Mouse (Mus musculus) MEL (cell line): ENCODE results near the gene Lep. TPM values are rescaled to one million over a fixed set of nuclear protein-coding genes. Genes with fewer than 3 reads are reported as not detected.

Experiments used
- DNase-seq: peaks from one replicate; pipeline ENCODE4 v3.0.0; 2011; ENCODE audit warnings: low read depth, low spot score
- H3K27ac ChIP-seq: 2 replicates; pipeline ENCODE4 v1.5.1; 2012; ENCODE audit warnings: low read depth, mild to moderate bottlenecking, control low read depth, low read length, moderate library complexity; ENCODE audit not compliant: control insufficient read depth
- H3K27me3 ChIP-seq, 2 experiments: fragments of 150-350 bp in 1 of 2; sonication (generic) in 1 of 2; 2 replicates each; pipeline ENCODE4 v1.6.1; 2012; ENCODE audit warnings: low read length in 2 of 2, mild to moderate bottlenecking in 2 of 2, improper control_type of control experiment in 1 of 2, moderate library complexity in 1 of 2; ENCODE audit not compliant: insufficient read depth in 2 of 2, control insufficient read depth in 1 of 2
- H3K36me3 ChIP-seq, 2 experiments: 2 replicates each; pipeline ENCODE4 v1.6.1; 2012 to 2014; ENCODE audit warnings: low read length in 2 of 2, improper control_type of control experiment in 1 of 2, inconsistent platforms in 1 of 2, mild to moderate bottlenecking in 1 of 2; ENCODE audit not compliant: insufficient read depth in 2 of 2, control insufficient read depth in 1 of 2
- H3K4me1 ChIP-seq, 2 experiments: fragments of 150-350 bp in 1 of 2; sonication (generic) in 1 of 2; 2 replicates each; pipeline ENCODE4 v1.6.1; 2012; ENCODE audit warnings: low read length in 2 of 2, improper control_type of control experiment in 1 of 2, mild to moderate bottlenecking in 1 of 2; ENCODE audit not compliant: insufficient read depth in 2 of 2, control insufficient read depth in 1 of 2
- H3K4me3 ChIP-seq, 2 experiments: fragments of 150-350 bp in 1 of 2; sonication (generic) in 1 of 2; 2 replicates each; pipeline ENCODE4 v1.5.1; 2012; ENCODE audit warnings: low read depth in 2 of 2, low read length in 2 of 2, mild to moderate bottlenecking in 2 of 2, moderate library complexity in 2 of 2, control low read depth in 1 of 2, improper control_type of control experiment in 1 of 2; ENCODE audit not compliant: control insufficient read depth in 1 of 2, insufficient read depth in 1 of 2
- H3K79me2 ChIP-seq: 2 replicates; pipeline ENCODE4 v1.6.1; 2012; ENCODE audit warnings: mild to moderate bottlenecking, low read length, moderate library complexity; ENCODE audit not compliant: control insufficient read depth, poor library complexity, insufficient read depth
- H3K9ac ChIP-seq: 2 replicates; pipeline ENCODE4 v1.6.1; 2012; ENCODE audit warnings: low read depth, mild to moderate bottlenecking, control low read depth, low read length, moderate library complexity; ENCODE audit not compliant: control insufficient read depth, poor library complexity, severe bottlenecking
- H3K9me3 ChIP-seq: fragments of 150-350 bp; sonication (generic); replicated peaks from 2 replicates; pipeline ENCODE4 v1.6.1; 2012; ENCODE audit warnings: mild to moderate bottlenecking, low read length, improper control_type of control experiment, moderate library complexity; ENCODE audit not compliant: insufficient read depth
- BHLHE40 ChIP-seq: IDR thresholded peaks from 2 replicates; pipeline ENCODE4 v1.6.1; 2012; ENCODE audit warnings: low read depth, mild to moderate bottlenecking, inconsistent platforms, low read length, improper control_type of control experiment, borderline replicate concordance
- E2F4 ChIP-seq: IDR thresholded peaks from 2 replicates; pipeline ENCODE4 v1.6.1; 2011; ENCODE audit warnings: low read depth, low read length, improper control_type of control experiment, borderline replicate concordance
- ELF1 ChIP-seq: IDR thresholded peaks from 2 replicates; pipeline ENCODE4 v1.6.1; 2014; ENCODE audit warnings: low read depth, mild to moderate bottlenecking, inconsistent platforms, low read length, improper control_type of control experiment, moderate library complexity
- ETS1 ChIP-seq: IDR thresholded peaks from 2 replicates; pipeline ENCODE4 v1.6.1; 2012; ENCODE audit warnings: low read depth, mild to moderate bottlenecking, inconsistent platforms, low read length, improper control_type of control experiment, moderate library complexity
- JUND ChIP-seq: IDR thresholded peaks from 2 replicates; pipeline ENCODE4 v1.6.1; 2011; ENCODE audit warnings: low read depth, mild to moderate bottlenecking, improper control_type of control experiment, low read length
- KAT2A ChIP-seq: conservative IDR thresholded peaks from 2 replicates; pipeline ENCODE4 v1.6.1; 2012; ENCODE audit warnings: low read depth, low read length, improper control_type of control experiment, inconsistent platforms
- MAX ChIP-seq: IDR thresholded peaks from 2 replicates; pipeline ENCODE4 v1.6.1; 2011; ENCODE audit warnings: low read length, improper control_type of control experiment
- MEF2A ChIP-seq: IDR thresholded peaks from 2 replicates; pipeline ENCODE4 v1.6.1; 2014; ENCODE audit warnings: low read depth, mild to moderate bottlenecking, inconsistent platforms, low read length, improper control_type of control experiment; ENCODE audit not compliant: poor library complexity, insufficient replicate concordance, severe bottlenecking; ENCODE audit errors: extremely low read depth
- MXI1 ChIP-seq: IDR thresholded peaks from 2 replicates; pipeline ENCODE4 v1.6.1; 2011; ENCODE audit warnings: mild to moderate bottlenecking, low read depth, low read length, improper control_type of control experiment
- MYB ChIP-seq: IDR thresholded peaks from 2 replicates; pipeline ENCODE4 v1.6.1; 2011; ENCODE audit warnings: mild to moderate bottlenecking, low read depth, low read length, improper control_type of control experiment
- MYC ChIP-seq: IDR thresholded peaks from 2 replicates; pipeline ENCODE4 v1.6.1; 2011; ENCODE audit warnings: low read depth, mild to moderate bottlenecking, low read length, improper control_type of control experiment, moderate library complexity
- NELFE ChIP-seq: IDR thresholded peaks from 2 replicates; pipeline ENCODE4 v1.6.1; 2011; ENCODE audit warnings: low read depth, low read length, improper control_type of control experiment
- NRF1 ChIP-seq: IDR thresholded peaks from 2 replicates; pipeline ENCODE4 v1.6.1; 2014; ENCODE audit warnings: low read depth, mild to moderate bottlenecking, inconsistent platforms, low read length, improper control_type of control experiment, moderate library complexity; ENCODE audit not compliant: poor library complexity, insufficient read depth, severe bottlenecking
- POLR2A ChIP-seq, 2 experiments: IDR thresholded peaks; 2 replicates each; pipeline ENCODE4 v1.6.1; 2011 to 2012; ENCODE audit warnings: low read length in 2 of 2, mild to moderate bottlenecking in 2 of 2, control low read depth in 1 of 2, improper control_type of control experiment in 1 of 2, low read depth in 1 of 2, moderate library complexity in 1 of 2; ENCODE audit not compliant: control insufficient read depth in 1 of 2, insufficient read depth in 1 of 2, poor library complexity in 1 of 2
- POLR2AphosphoS2 ChIP-seq: IDR thresholded peaks from 2 replicates; pipeline ENCODE4 v1.6.1; 2011; ENCODE audit warnings: low read length, improper control_type of control experiment
- SIN3A ChIP-seq: IDR thresholded peaks from 2 replicates; pipeline ENCODE4 v1.6.1; 2012; ENCODE audit warnings: low read length, improper control_type of control experiment, inconsistent platforms
- SMC3 ChIP-seq: IDR thresholded peaks from 2 replicates; pipeline ENCODE4 v1.6.1; 2011; ENCODE audit warnings: low read depth, low read length, improper control_type of control experiment
- TAL1 ChIP-seq: IDR thresholded peaks from 2 replicates; pipeline ENCODE4 v1.6.1; 2012; ENCODE audit warnings: mild to moderate bottlenecking, inconsistent platforms, low read length, moderate library complexity, mixed read lengths
- TCF12 ChIP-seq: IDR thresholded peaks from 2 replicates; pipeline ENCODE4 v1.6.1; 2014; ENCODE audit warnings: low read depth, mild to moderate bottlenecking, inconsistent platforms, low read length, improper control_type of control experiment, moderate library complexity
- UBTF ChIP-seq: IDR thresholded peaks from 2 replicates; pipeline ENCODE4 v1.6.1; 2012; ENCODE audit warnings: low read depth, mild to moderate bottlenecking, inconsistent platforms, low read length, improper control_type of control experiment, moderate library complexity, borderline replicate concordance; ENCODE audit not compliant: insufficient read depth
- ZKSCAN1 ChIP-seq: IDR thresholded peaks from 2 replicates; pipeline ENCODE4 v1.6.1; 2012; ENCODE audit warnings: low read depth, mild to moderate bottlenecking, inconsistent platforms, low read length, improper control_type of control experiment, moderate library complexity
- ZMIZ1 ChIP-seq: IDR thresholded peaks from 2 replicates; pipeline ENCODE4 v1.6.1; 2012; ENCODE audit warnings: low read depth, mild to moderate bottlenecking, inconsistent platforms, low read length, improper control_type of control experiment, moderate library complexity
- ZNF384 ChIP-seq: IDR thresholded peaks from 2 replicates; pipeline ENCODE4 v1.6.1; 2012; ENCODE audit warnings: low read depth, mild to moderate bottlenecking, inconsistent platforms, low read length, improper control_type of control experiment
- polyA plus RNA-seq, 2 experiments: library from polyadenylated mRNA; stranded (reverse) in 1 of 2; unstranded in 1 of 2; fragments of >175 nt in 1 of 2; fragments of >200 nt in 1 of 2; gene quantifications; 2 replicates each; pipeline versions ENCODE4 v1.2.1 to v1.2.4; 2012; ENCODE audit warnings: low replicate concordance in 2 of 2, low read depth in 1 of 2; ENCODE audit not compliant: insufficient read length in 2 of 2, insufficient read depth in 1 of 2, missing spikeins in 1 of 2
- total RNA-seq: library from RNA; depleted of rRNA; stranded (reverse); fragments of 300-350 nt; gene quantifications from 2 replicates; pipeline ENCODE4 v1.2.3, GENCODE M21; 2012; rRNA removed

The Lep gene
- total RNA-seq (not detected in 2 replicates), polyA plus RNA-seq (not detected)

GRCm38 (mm10) chr6:29059846-29060685 lies at the start of gene Lep:
Gene Lep, plus strand, starts transcription at chr6:29060220.
- Histone ChIP-seq H3K36me3 (no peaks in the 10 kb centered on the region), H3K4me3 (no peak within 1 kb of the TSS), H3K4me1 (no peaks in the 10 kb centered on the region), H3K27me3 (peaks cover 4 to 18% of the 10 kb centered on the region in 2 experiments; a peak in 3 of 4 replicates), H3K79me2 (no peaks in the 10 kb centered on the region), H3K9ac (no peak within 1 kb of the TSS), H3K9me3 (no peaks in the 10 kb centered on the region), H3K27ac (no peak within 1 kb of the TSS)
- TF ChIP-seq MAX (no peak), POLR2AphosphoS2 (no peak), POLR2A (IDR thresholded peaks at IDR 0.05; ENCODE audit: control insufficient read depth in 1 of 2, insufficient read depth in 1 of 2, low read depth in 1 of 2, low read length in 2 of 2, poor library complexity in 1 of 2) (no peak), NELFE (no peak), ELF1 (no peak)
- DNase-seq: no peak

GRCm38 (mm10) chr6:29011651-29012050 lies 48.4 kb upstream of the Lep start:
- TF ChIP-seq ZNF384 (no peak), SIN3A (no peak), E2F4 (no peak), TAL1 (no peak), KAT2A (no peak), TCF12 (no peak), ZMIZ1 (no peak), MYB (no peak), MEF2A (no peak), BHLHE40 (no peak), NRF1 (no peak), MXI1 (no peak), ZKSCAN1 (no peak), MYC (no peak), SMC3 (no peak), JUND (no peak), ETS1 (no peak), MAX (no peak), UBTF (no peak), POLR2AphosphoS2 (no peak)
- H3K27me3 ChIP-seq: peaks cover 2 to 5% of the 10 kb centered on the region in 2 experiments
- H3K36me3 ChIP-seq: no peaks in the 10 kb centered on the region
- no peaks in the 10 kb centered on the region for H3K4me1 ChIP-seq
- H3K79me2 ChIP-seq: no peaks in the 10 kb centered on the region
- no peak overlapping the region for H3K4me3 ChIP-seq
- no peak overlapping the region for H3K9ac ChIP-seq
- H3K27ac ChIP-seq: no peak overlapping the region
- DNase-seq: no peak
- no peaks in the 10 kb centered on the region for H3K9me3 ChIP-seq
